Mouse (Mus musculus): ENCODE measurements around the gene Gm45837. TPM values are rescaled to one million over a fixed set of nuclear protein-coding genes. Genes with fewer than 3 reads are reported as not detected.

Gm45837 gene
- total and polyA plus RNA-seq, 3 experiments = 1.2 TPM; not detected in 2

DNA sequence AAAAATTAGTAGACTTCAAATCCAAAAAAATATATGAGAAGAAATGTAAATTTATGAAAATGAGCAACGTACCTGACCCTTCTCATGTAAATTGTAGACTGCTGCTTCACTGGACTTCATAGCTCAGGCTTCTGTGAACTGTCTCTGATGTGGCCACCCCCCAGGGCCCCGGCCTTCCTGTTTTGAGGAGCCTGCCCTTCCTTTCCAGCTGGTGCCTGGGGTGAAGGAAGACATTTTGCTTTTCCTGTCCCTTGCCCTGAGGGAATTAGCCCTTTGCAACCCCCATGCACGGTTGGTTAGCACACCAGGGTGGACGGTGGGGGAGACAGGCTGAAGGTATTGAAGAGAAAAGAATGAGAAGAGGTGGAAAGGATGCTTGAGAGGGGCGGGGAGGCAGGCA is 46.1 kb downstream of the Gm45837 start:
- H3K27ac ChIP-seq (ENCODE audit: control insufficient read depth, low read depth, low read length) = no peak overlapping the region
- no peak overlapping the region for H3K9ac ChIP-seq (ENCODE audit: control insufficient read depth, low read depth, low read length, poor library complexity, severe bottlenecking)
- DNase-seq (ENCODE audit: low read depth, low spot score) = no peak
- H3K9me3 ChIP-seq (replicated peaks; ENCODE audit: insufficient read depth, low read length) = no peaks in the 10 kb centered on the region
- no peaks in the 10 kb centered on the region for H3K4me1 ChIP-seq (ENCODE audit: control insufficient read depth in 1 of 2, insufficient read depth in 2 of 2, low read length in 2 of 2)
- H3K4me3 ChIP-seq (ENCODE audit: control insufficient read depth in 1 of 2, insufficient read depth in 1 of 2, low read depth in 2 of 2, low read length in 2 of 2) = no peak overlapping the region
- H3K27me3 ChIP-seq (ENCODE audit: control insufficient read depth in 1 of 2, insufficient read depth in 2 of 2, low read length in 2 of 2) = peaks cover 0 to 3% of the 10 kb centered on the region in 2 experiments; a peak in 3 of 4 replicates
- H3K36me3 ChIP-seq (ENCODE audit: control insufficient read depth in 1 of 2, insufficient read depth in 2 of 2, low read length in 2 of 2) = no peaks in the 10 kb centered on the region
- H3K79me2 ChIP-seq (ENCODE audit: control insufficient read depth, insufficient read depth, low read length, poor library complexity) = no peaks in the 10 kb centered on the region
- TF ChIP-seq MAFK (IDR thresholded peaks at IDR 0.05; ENCODE audit: borderline replicate concordance, low read depth, low read length) (no peak), CHD1 (IDR thresholded peaks at IDR 0.05; ENCODE audit: low read depth, low read length) (no peak), ZKSCAN1 (IDR thresholded peaks at IDR 0.05; ENCODE audit: low read depth, low read length) (no peak), GABPA (IDR thresholded peaks at IDR 0.05; ENCODE audit: low read depth, low read length) (no peak), MXI1 (IDR thresholded peaks at IDR 0.05; ENCODE audit: low read depth, low read length) (no peak), ZMIZ1 (IDR thresholded peaks at IDR 0.05; ENCODE audit: low read depth, low read length) (no peak), E2F4 (IDR thresholded peaks at IDR 0.05; ENCODE audit: borderline replicate concordance, low read depth, low read length) (no peak), USF2 (IDR thresholded peaks at IDR 0.05; ENCODE audit: borderline replicate concordance in 1 of 2, insufficient read depth in 1 of 2, low read depth in 1 of 2, low read length in 2 of 2) (no peak), TAL1 (IDR thresholded peaks at IDR 0.05; ENCODE audit: low read length) (no peak), MEF2A (IDR thresholded peaks at IDR 0.05; ENCODE audit: extremely low read depth, insufficient replicate concordance, low read depth, low read length, poor library complexity, severe bottlenecking) (no peak), SIN3A (IDR thresholded peaks at IDR 0.05; ENCODE audit: low read length) (no peak), MYC (IDR thresholded peaks at IDR 0.05; ENCODE audit: low read depth, low read length) (no peak), RCOR1 (IDR thresholded peaks at IDR 0.05; ENCODE audit: low read depth, low read length) (no peak), USF1 (IDR thresholded peaks at IDR 0.05; ENCODE audit: low read depth, low read length) (no peak), POLR2A (IDR thresholded peaks at IDR 0.05; ENCODE audit: control insufficient read depth in 1 of 2, insufficient read depth in 1 of 2, low read depth in 1 of 2, low read length in 2 of 2, poor library complexity in 1 of 2) (no peak)

- Histone ChIP-seq H3K4me1 (ENCODE audit: control insufficient read depth in 1 of 2, insufficient read depth in 2 of 2, low read length in 2 of 2) (no peaks in the 10 kb centered on the region), H3K4me3 (ENCODE audit: control insufficient read depth in 1 of 2, insufficient read depth in 1 of 2, low read depth in 2 of 2, low read length in 2 of 2) (no peak overlapping the region), H3K27ac (ENCODE audit: control insufficient read depth, low read depth, low read length) (no peak overlapping the region), H3K79me2 (ENCODE audit: control insufficient read depth, insufficient read depth, low read length, poor library complexity) (no peaks in the 10 kb centered on the region), H3K9ac (ENCODE audit: control insufficient read depth, low read depth, low read length, poor library complexity, severe bottlenecking) (no peak overlapping the region), H3K9me3 (replicated peaks; ENCODE audit: insufficient read depth, low read length) (no peaks in the 10 kb centered on the region), H3K27me3 (ENCODE audit: control insufficient read depth in 1 of 2, insufficient read depth in 2 of 2, low read length in 2 of 2) (no peaks in the 10 kb centered on the region; a peak in 1 of 4 replicates), H3K36me3 (ENCODE audit: control insufficient read depth in 1 of 2, insufficient read depth in 2 of 2, low read length in 2 of 2) (no peaks in the 10 kb centered on the region)
- no peak for DNase-seq (ENCODE audit: low read depth, low spot score)
- TF ChIP-seq UBTF (IDR thresholded peaks at IDR 0.05; ENCODE audit: borderline replicate concordance, insufficient read depth, low read depth, low read length) = no peak
- no peak for TF ChIP-seq SIN3A (IDR thresholded peaks at IDR 0.05; ENCODE audit: low read length)
- TF ChIP-seq GABPA (IDR thresholded peaks at IDR 0.05; ENCODE audit: low read depth, low read length) = no peak
- no peak for TF ChIP-seq MYB (IDR thresholded peaks at IDR 0.05; ENCODE audit: low read depth, low read length)
- TF ChIP-seq ZKSCAN1 (IDR thresholded peaks at IDR 0.05; ENCODE audit: low read depth, low read length) = no peak
- TF ChIP-seq ZC3H11A (IDR thresholded peaks at IDR 0.05; ENCODE audit: low read depth, low read length) = no peak
- TF ChIP-seq CHD2 (IDR thresholded peaks at IDR 0.05; ENCODE audit: low read length) = no peak
- no peak for TF ChIP-seq TBP (IDR thresholded peaks at IDR 0.05; ENCODE audit: low read depth, low read length)
- no peak for TF ChIP-seq JUND (IDR thresholded peaks at IDR 0.05; ENCODE audit: low read depth, low read length)
- no peak for TF ChIP-seq ZNF384 (IDR thresholded peaks at IDR 0.05; ENCODE audit: low read depth, low read length)
- TF ChIP-seq SMC3 (IDR thresholded peaks at IDR 0.05; ENCODE audit: low read depth, low read length) = no peak
- no peak for TF ChIP-seq MXI1 (IDR thresholded peaks at IDR 0.05; ENCODE audit: low read depth, low read length)
Measured at GRCm38 (mm10) chr7:101457283-101457682, 46.6 kb downstream of the Gm45837 start.

All from MEL (cell line).